Mouse (Mus musculus): ENCODE results near the gene Stbd1.

Gene Stbd1

GRCm38 (mm10) chr5:92635891-92636290 is 33.0 kb downstream of the Stbd1 start:
- DNase-seq (ENCODE audit: extremely low read depth, insufficient read length, low spot score): no peak

GRCm38 (mm10) chr5:92640861-92641260 is 38.0 kb downstream of the Stbd1 start:
- no peak for DNase-seq (ENCODE audit: extremely low read depth, insufficient read length, low spot score)

Measured in 3134 (cell line).